Mouse (Mus musculus) kidney, embryonic 14.5 days (tissue): ENCODE results near the gene Frmd5. TPM values are rescaled to one million over a fixed set of nuclear protein-coding genes. Genes with fewer than 3 reads are reported as not detected.

Experiments
- ATAC-seq: fragments of 200-750 bp; cut with Nextera tagmentation; 2 replicates; pipeline ENCODE4 v1.8.0; 2017; ENCODE audit warnings: moderate number of reproducible peaks, mild to moderate bottlenecking, moderate TSS enrichment, moderate library complexity; ENCODE audit not compliant: low FRiP score, low TSS enrichment
- H3K27ac ChIP-seq: fragments of 300-500 bp; sonication (generic); 2 replicates; pipeline ENCODE4 v1.5.1; 2014; ENCODE audit warnings: low read depth, mild to moderate bottlenecking, low read length, moderate library complexity, mixed read lengths
- H3K27me3 ChIP-seq: fragments of 300-500 bp; sonication (generic); 2 replicates; pipeline ENCODE4 v1.6.1; 2014; ENCODE audit warnings: mild to moderate bottlenecking, low read length; ENCODE audit not compliant: control insufficient read depth, insufficient read depth
- H3K36me3 ChIP-seq: fragments of 300-500 bp; sonication (generic); 2 replicates; pipeline ENCODE4 v1.6.1; 2014; ENCODE audit warnings: low read length, mixed read lengths; ENCODE audit not compliant: control insufficient read depth, insufficient read depth
- H3K4me1 ChIP-seq: fragments of 300-500 bp; sonication (generic); 2 replicates; pipeline ENCODE4 v1.6.1; 2014; ENCODE audit warnings: low read length, mixed read lengths; ENCODE audit not compliant: control insufficient read depth, insufficient read depth
- H3K4me2 ChIP-seq: fragments of 300-500 bp; sonication (generic); replicated peaks from 2 replicates; pipeline ENCODE4 v1.6.1; 2014; ENCODE audit warnings: low read depth, mild to moderate bottlenecking, low read length
- H3K4me3 ChIP-seq: fragments of 300-500 bp; sonication (generic); 2 replicates; pipeline ENCODE4 v1.5.1; 2014; ENCODE audit warnings: mild to moderate bottlenecking, low read length
- H3K9ac ChIP-seq: fragments of 300-500 bp; sonication (generic); 2 replicates; pipeline ENCODE4 v1.6.1; 2014; ENCODE audit warnings: low read depth, mild to moderate bottlenecking, low read length, moderate library complexity
- H3K9me3 ChIP-seq: fragments of 300-500 bp; sonication (generic); 2 replicates; pipeline ENCODE4 v1.6.1; 2016; ENCODE audit warnings: low read length; ENCODE audit not compliant: control insufficient read depth
- WGBS: fragments of 180-500 bp; shearing (Covaris S2); extraction: QIAGEN DNeasy Blood & Tissue Kit; methylation state at CpG from one replicate; pipeline ENCODE4 v1.1.7; 2014; 5-methylcytosine and 5-hydroxymethylcytosine counted together
- polyA plus RNA-seq: library from polyadenylated mRNA; unstranded; fragments of >200 nt; fragmentation: Nextera tagmentation; extraction: Ambion mirVana; gene quantifications from 2 replicates; pipeline ENCODE4 v1.2.1, GENCODE M21; 2014

Gene Frmd5
- polyA plus RNA-seq, 1 experiment from 2014 or later = 2.8 TPM

DNA sequence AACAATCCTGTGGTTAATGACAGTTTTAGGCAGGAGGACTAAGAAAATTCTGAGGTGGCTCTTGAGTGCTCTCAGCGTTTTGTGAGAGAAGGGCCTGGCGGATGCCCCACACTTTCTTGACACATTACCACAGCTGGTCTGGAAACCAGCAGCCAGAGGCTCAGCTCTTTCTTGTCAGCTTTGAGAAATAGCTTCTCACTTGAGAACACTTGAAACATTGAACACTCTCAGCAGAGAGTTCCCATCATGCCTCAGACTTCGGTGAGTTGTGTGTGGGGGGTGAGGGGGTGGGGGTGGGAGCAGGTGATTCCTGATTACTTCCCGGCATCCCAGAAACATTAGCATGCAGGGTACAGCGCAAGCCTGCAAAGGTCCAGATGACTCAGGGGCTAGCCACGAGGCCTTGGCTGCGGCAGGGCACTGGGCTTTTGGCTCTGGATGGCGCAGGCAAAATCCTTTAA is 231.1 kb downstream of the Frmd5 start:
- Histone ChIP-seq H3K9me3 (no peaks in the 10 kb centered on the region), H3K4me3 (no peak overlapping the region), H3K27ac (no peak overlapping the region), H3K9ac (no peak overlapping the region), H3K4me1 (no peaks in the 10 kb centered on the region), H3K4me2 (no peak overlapping the region), H3K36me3 (no peaks in the 10 kb centered on the region), H3K27me3 (no peaks in the 10 kb centered on the region)
- WGBS = 60% methylated on average over 8 of the region's 8 CpGs
- no peak for ATAC-seq

DNA sequence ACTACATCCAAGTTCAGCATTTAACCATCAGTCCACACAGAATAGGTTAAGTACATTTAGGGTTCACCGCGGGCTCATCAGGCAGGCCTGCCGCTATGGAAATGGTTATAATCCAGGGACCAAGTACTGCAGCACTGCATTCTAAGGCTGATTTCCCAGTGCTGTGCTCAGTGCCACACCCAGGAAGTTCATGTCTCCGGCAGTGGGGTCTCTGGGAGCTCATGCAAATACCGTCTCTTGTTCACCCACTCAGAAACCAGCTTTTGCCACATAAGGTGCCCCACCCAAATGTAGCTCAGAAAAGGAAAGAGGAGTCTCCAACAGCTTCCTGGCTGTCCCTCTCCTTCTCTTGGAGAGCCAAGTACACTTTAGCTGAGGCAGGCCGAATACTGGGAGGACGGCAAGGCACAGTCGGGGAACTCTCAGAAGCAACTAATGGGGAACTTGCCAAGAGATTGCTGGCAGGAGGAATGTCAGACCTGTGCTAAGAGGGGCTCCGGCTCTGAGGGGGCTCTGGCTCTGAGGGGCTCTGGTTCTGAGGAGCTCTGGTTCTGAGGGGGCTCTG is 232.7 kb downstream of the Frmd5 start:
- Histone ChIP-seq H3K4me3 (no peak overlapping the region), H3K27me3 (no peaks in the 10 kb centered on the region), H3K36me3 (no peaks in the 10 kb centered on the region), H3K9ac (no peak overlapping the region), H3K27ac (no peak overlapping the region), H3K9me3 (no peaks in the 10 kb centered on the region), H3K4me1 (no peaks in the 10 kb centered on the region), H3K4me2 (no peak overlapping the region)
- no peak for ATAC-seq
- WGBS = 77% methylated on average over 9 of the region's 9 CpGs

DNA sequence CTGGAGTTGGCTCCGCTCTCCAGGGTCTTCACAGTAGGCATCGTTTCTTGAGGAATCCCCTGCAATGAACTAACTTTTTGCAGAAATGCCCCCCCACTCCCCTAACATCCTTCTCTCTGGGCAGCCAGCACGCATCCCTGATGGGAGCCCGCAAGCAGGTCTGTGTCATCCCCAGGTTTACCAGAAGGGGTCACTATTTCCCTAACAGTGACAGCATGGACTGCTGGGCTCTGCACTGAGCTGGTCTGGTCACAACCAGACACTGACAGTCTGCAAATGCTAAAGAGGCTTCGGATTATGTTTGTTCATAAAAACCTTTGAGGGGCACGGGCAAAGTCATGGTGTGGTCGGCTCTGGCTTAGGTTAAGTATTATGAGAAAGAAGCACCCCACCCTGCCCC is 235.1 kb downstream of the Frmd5 start:
- WGBS = 17% methylated on average over 7 of the region's 7 CpGs

GRCm38 (mm10) chr2:121570999-121571655 is 235.8 kb downstream of the Frmd5 start:
- 74% methylated on average over 8 of the region's 8 CpGs for WGBS
- no peaks in the 10 kb centered on the region for H3K36me3 ChIP-seq
- H3K4me2 ChIP-seq = no peak overlapping the region
- H3K9ac ChIP-seq = no peak overlapping the region
- no peak overlapping the region for H3K4me3 ChIP-seq
- H3K27me3 ChIP-seq = no peaks in the 10 kb centered on the region
- no peaks in the 10 kb centered on the region for H3K4me1 ChIP-seq
- no peaks in the 10 kb centered on the region for H3K9me3 ChIP-seq
- no peak overlapping the region for H3K27ac ChIP-seq
- ATAC-seq = no peak

More for the DNA sequence above, 235.1 kb downstream of the Frmd5 start:
- H3K27ac ChIP-seq = no peak overlapping the region
- peak; percentile 83 for ATAC-seq
- no peaks in the 10 kb centered on the region for H3K36me3 ChIP-seq
- no peaks in the 10 kb centered on the region for H3K4me1 ChIP-seq
- no peak overlapping the region for H3K4me3 ChIP-seq
- H3K27me3 ChIP-seq = no peaks in the 10 kb centered on the region
- H3K4me2 ChIP-seq = no peak overlapping the region
- no peak overlapping the region for H3K9ac ChIP-seq
- H3K9me3 ChIP-seq = no peaks in the 10 kb centered on the region

DNA sequence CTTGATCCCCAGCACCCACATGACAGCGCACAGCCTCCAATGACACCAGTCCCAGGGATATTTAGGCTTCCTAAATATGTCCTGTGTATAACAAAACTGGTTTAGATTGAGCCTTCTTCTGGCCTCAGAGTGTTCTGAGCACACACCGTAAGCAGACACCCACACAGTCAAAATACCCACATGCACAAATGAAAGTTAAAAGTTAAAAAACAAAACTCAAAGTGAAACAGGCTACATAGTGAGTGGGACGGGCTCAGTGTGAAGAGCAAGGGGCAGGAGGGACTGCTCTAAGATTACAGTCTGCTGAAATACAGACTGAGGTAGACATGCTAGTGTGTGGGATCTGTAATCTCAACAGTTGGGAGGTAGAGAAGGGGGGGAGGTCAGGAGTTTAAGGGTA is 236.8 kb downstream of the Frmd5 start:
- Histone ChIP-seq H3K36me3 (no peaks in the 10 kb centered on the region), H3K4me3 (no peak overlapping the region), H3K9me3 (no peaks in the 10 kb centered on the region), H3K4me2 (no peak overlapping the region), H3K9ac (no peak overlapping the region), H3K4me1 (no peaks in the 10 kb centered on the region), H3K27me3 (no peaks in the 10 kb centered on the region), H3K27ac (no peak overlapping the region)
- ATAC-seq = no peak
- WGBS = 80% methylated on average over 3 of the region's 3 CpGs

DNA sequence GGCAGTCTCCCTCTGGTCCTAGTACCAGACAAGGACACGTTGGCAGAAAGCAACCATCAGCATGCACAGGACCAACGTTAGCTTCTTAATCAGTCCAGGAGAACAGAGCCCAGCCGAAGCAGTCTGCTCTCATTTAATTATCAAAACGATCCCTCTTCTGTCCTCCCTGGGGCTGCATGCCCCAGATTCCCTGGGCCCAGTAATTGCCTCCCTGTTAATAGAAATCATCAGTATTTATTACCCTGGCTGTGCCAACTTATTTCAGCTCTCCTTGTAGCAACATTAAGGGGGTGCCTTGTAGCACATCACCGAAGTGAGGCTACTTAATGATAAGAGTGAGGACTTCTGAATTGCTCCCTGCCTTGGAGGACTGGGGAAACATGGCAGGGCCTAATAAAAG is 241.0 kb downstream of the Frmd5 start:
- Histone ChIP-seq H3K27ac (no peak overlapping the region), H3K4me1 (no peaks in the 10 kb centered on the region), H3K27me3 (no peaks in the 10 kb centered on the region), H3K9me3 (no peaks in the 10 kb centered on the region), H3K4me2 (no peak overlapping the region), H3K36me3 (no peaks in the 10 kb centered on the region), H3K9ac (no peak overlapping the region), H3K4me3 (no peak overlapping the region)
- WGBS = 70% methylated on average over 5 of the region's 5 CpGs
- no peak for ATAC-seq

- H3K4me2 ChIP-seq = no peak overlapping the region
- H3K4me3 ChIP-seq = no peak overlapping the region
- H3K27me3 ChIP-seq = no peaks in the 10 kb centered on the region
- H3K9ac ChIP-seq = no peak overlapping the region
- ATAC-seq = no peak
- no peaks in the 10 kb centered on the region for H3K9me3 ChIP-seq
- H3K4me1 ChIP-seq = no peaks in the 10 kb centered on the region
- H3K36me3 ChIP-seq = no peaks in the 10 kb centered on the region
- H3K27ac ChIP-seq = no peak overlapping the region
- WGBS = 95% methylated on average over 3 of the region's 3 CpGs
Measured at GRCm38 (mm10) chr2:121563117-121563516, 243.8 kb downstream of the Frmd5 start.

DNA sequence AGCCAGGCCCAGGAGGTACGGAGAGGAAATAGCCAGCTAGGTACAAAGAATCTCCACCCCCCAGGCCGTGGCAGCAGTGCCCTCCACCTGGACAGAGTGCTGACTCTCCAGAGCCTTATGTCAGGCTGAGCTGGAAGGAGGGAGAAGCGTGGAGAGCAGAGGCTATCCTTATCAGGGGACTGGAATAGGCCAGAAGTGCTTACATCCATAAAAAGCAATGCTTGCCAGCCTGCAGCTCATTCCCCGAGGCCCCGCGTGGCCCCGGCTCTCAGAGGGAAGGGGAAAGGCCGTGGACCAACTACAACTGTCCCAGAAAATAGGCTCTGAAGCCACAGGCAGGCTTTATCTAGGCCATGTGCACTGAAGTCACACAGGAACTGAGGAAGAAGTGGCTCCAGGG is 255.6 kb downstream of the Frmd5 start:
- no peaks in the 10 kb centered on the region for H3K9me3 ChIP-seq
- no peak overlapping the region for H3K27ac ChIP-seq
- H3K9ac ChIP-seq = no peak overlapping the region
- WGBS = 79% methylated on average over 8 of the region's 8 CpGs
- H3K36me3 ChIP-seq = no peaks in the 10 kb centered on the region
- ATAC-seq = no peak
- no peak overlapping the region for H3K4me2 ChIP-seq
- H3K27me3 ChIP-seq = no peaks in the 10 kb centered on the region
- no peak overlapping the region for H3K4me3 ChIP-seq
- no peaks in the 10 kb centered on the region for H3K4me1 ChIP-seq

GRCm38 (mm10) chr2:121549630-121550029 is 257.3 kb downstream of the Frmd5 start:
- H3K9me3 ChIP-seq = no peaks in the 10 kb centered on the region
- H3K4me3 ChIP-seq = no peak overlapping the region
- no peak overlapping the region for H3K4me2 ChIP-seq
- no peak overlapping the region for H3K27ac ChIP-seq
- no peak for ATAC-seq
- H3K36me3 ChIP-seq = peaks cover 8% of the 10 kb centered on the region; the same call in 1 of the 2 replicates
- no peaks in the 10 kb centered on the region for H3K4me1 ChIP-seq
- H3K9ac ChIP-seq = no peak overlapping the region
- WGBS = 97% methylated on average over 6 of the region's 6 CpGs
- H3K27me3 ChIP-seq = no peaks in the 10 kb centered on the region
